In the genomic region with DNA sequence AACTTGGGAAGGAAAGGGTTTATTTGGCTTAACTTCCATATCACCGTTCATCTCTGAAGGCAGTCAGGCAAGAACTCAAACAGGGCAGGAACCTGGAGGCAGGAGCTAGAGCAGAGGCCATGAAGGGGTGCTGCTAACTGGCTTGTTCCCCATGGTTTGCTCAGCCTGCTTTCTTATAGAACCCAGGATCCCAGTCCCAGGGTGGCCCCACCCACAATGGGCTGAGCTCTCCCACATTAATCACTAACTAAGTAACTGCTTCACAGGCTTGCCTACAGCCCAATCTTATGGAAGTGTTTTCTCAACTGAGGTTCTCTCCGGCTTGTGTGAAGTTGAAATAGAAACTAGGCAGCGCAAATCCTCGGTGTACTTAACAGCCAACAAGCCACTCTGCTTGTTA, we compare ENCODE assay signal across 19 mouse cellular contexts. TPM values are rescaled to one million over a fixed set of nuclear protein-coding genes. Genes with fewer than 3 reads are reported as not detected.
"Had no signal": no experiment of that assay in that cellular context is flagged by ENCODE, and none has a peak within 500 bp of the region (broad histone marks: within the 10 kb centered on the region; RNA-seq: fewer than 3 reads in every experiment).

No protein-coding gene starts in this region.

- H3K9ac ChIP-seq: limb, embryonic 12.5 days; limb, embryonic 13.5 days; limb, embryonic 15.5 days; liver, embryonic 13.5 days; liver, embryonic 14.5 days; liver, embryonic 15.5 days; liver, postnatal 0 days; lung, embryonic 14.5 days; lung, embryonic 15.5 days; midbrain, embryonic 12.5 days; midbrain, embryonic 13.5 days; midbrain, embryonic 15.5 days had no signal

- H3K27ac ChIP-seq: left cerebral cortex, adult 2 months; limb, embryonic 12.5 days; limb, embryonic 13.5 days; limb, embryonic 15.5 days; liver, embryonic 14.5 days; liver, embryonic 15.5 days; lung, embryonic 15.5 days; macrophage; midbrain, embryonic 12.5 days; midbrain, embryonic 13.5 days; midbrain, embryonic 15.5 days had no signal

- ATAC-seq: lung, postnatal 0 days; midbrain, embryonic 15.5 days had no signal

- H3K9me3 ChIP-seq: limb, embryonic 10.5 days; limb, embryonic 12.5 days; limb, embryonic 13.5 days; limb, embryonic 15.5 days; liver, embryonic 13.5 days; liver, embryonic 15.5 days; lung, embryonic 15.5 days; megakaryocyte, embryonic 14.5 days; midbrain, embryonic 10.5 days; midbrain, embryonic 12.5 days; midbrain, embryonic 13.5 days; midbrain, embryonic 15.5 days had no signal

- H3K36me3 ChIP-seq: limb, embryonic 10.5 days; limb, embryonic 12.5 days; limb, embryonic 13.5 days; limb, embryonic 15.5 days; liver, embryonic 13.5 days; liver, embryonic 15.5 days; lung, embryonic 15.5 days; midbrain, embryonic 10.5 days; midbrain, embryonic 12.5 days; midbrain, embryonic 13.5 days; midbrain, embryonic 15.5 days had no signal

- H3K27me3 ChIP-seq: limb, embryonic 12.5 days; limb, embryonic 13.5 days; limb, embryonic 15.5 days; liver, embryonic 13.5 days; liver, embryonic 15.5 days; lung, embryonic 15.5 days; megakaryocyte, embryonic 14.5 days; midbrain, embryonic 13.5 days; midbrain, embryonic 15.5 days had no signal

- H3K4me3 ChIP-seq: left cerebral cortex, adult 2 months; limb, embryonic 10.5 days; limb, embryonic 12.5 days; limb, embryonic 13.5 days; limb, embryonic 15.5 days; liver, embryonic 13.5 days; liver, embryonic 15.5 days; lung, embryonic 15.5 days; midbrain, embryonic 10.5 days; midbrain, embryonic 12.5 days; midbrain, embryonic 13.5 days; midbrain, embryonic 15.5 days; myocyte had no signal

- H3K4me2 ChIP-seq: limb, embryonic 12.5 days; limb, embryonic 13.5 days; limb, embryonic 15.5 days; liver, embryonic 13.5 days; liver, embryonic 15.5 days; lung, embryonic 14.5 days; lung, embryonic 15.5 days; midbrain, embryonic 12.5 days; midbrain, embryonic 13.5 days; midbrain, embryonic 15.5 days had no signal

RNA-seq across cellular contexts. Expression of a gene that starts 23.9 kb away (rescaled TPM):
- polyA plus RNA-seq: liver, embryonic 15.5 days; macrophage; myocyte had no signal
